Mouse (Mus musculus) cerebellum, adult 2 months (tissue): ENCODE data around the gene Esyt3.

Experiments
- CTCF ChIP-seq: fragments of 200-500 bp; IDR thresholded peaks from 2 replicates; pipeline ENCODE4 v1.5.1; 2011; ENCODE audit warnings: low read depth, mild to moderate bottlenecking, control low read depth, low read length, moderate library complexity, borderline replicate concordance; ENCODE audit not compliant: insufficient read depth
- POLR2A ChIP-seq: fragments of 200-500 bp; IDR thresholded peaks from 2 replicates; pipeline ENCODE4 v1.6.1; 2011; ENCODE audit warnings: low read length, control low read depth, borderline replicate concordance; ENCODE audit not compliant: insufficient read depth

GRCm38 (mm10) chr9:99325961-99326360 lies 32.4 kb downstream of the Esyt3 start:
- TF ChIP-seq CTCF (no peak), POLR2A (no peak)
